Mouse (Mus musculus): Measurements from ENCODE around the gene Depdc5. TPM values are rescaled to one million over a fixed set of nuclear protein-coding genes. Genes with fewer than 3 reads are reported as not detected.

Depdc5 gene
- polyA plus RNA-seq, 1 experiment, result 0.17 TPM

GRCm38 (mm10) chr5:33043397-33043796, 179.9 kb downstream of the Depdc5 start:
- H3K4me1 ChIP-seq (ENCODE audit: control insufficient read depth), result peaks cover 5% of the 10 kb centered on the region
- H3K27me3 ChIP-seq (ENCODE audit: control insufficient read depth), result 0 out of 2 replicates have a peak, but pooled peaks cover 3% of the 10 kb centered on the region
- peaks cover 6% of the 10 kb centered on the region for H3K9me3 ChIP-seq (ENCODE audit: control insufficient read depth, low read length)
- TF ChIP-seq GATA1 (IDR thresholded peaks at IDR 0.05; ENCODE audit: low read length), result no peak
- TF ChIP-seq TAL1 (IDR thresholded peaks at IDR 0.05; ENCODE audit: low read length), result no peak
- H3K36me3 ChIP-seq (ENCODE audit: control insufficient read depth), result no peaks in the 10 kb centered on the region
- H3K4me3 ChIP-seq (replicated peaks), result no peak overlapping the region

Other genes starting within 250 kb of the Depdc5 start
- 0.07 and 0.11 TPM in 2 replicates for gene Pisd, start 78.1 kb upstream of the Depdc5 start, polyA plus RNA-seq (2012)
- 0.06 TPM in 1 of 2 replicates, not detected in the other for gene Gm20671, start 36.6 kb upstream of the Depdc5 start, polyA plus RNA-seq (2012)
- 0.12 and 0.75 TPM in 2 replicates for gene Prr14l, start 9.4 kb upstream of the Depdc5 start, polyA plus RNA-seq (2012)
- gene Ywhah, start 155.1 kb downstream of the Depdc5 start, polyA plus RNA-seq (2012), result 15.9 and 17.6 TPM in 2 replicates
- gene Slc5a1, start 240.5 kb downstream of the Depdc5 start, polyA plus RNA-seq (2012), result not detected in 2 replicates

Measured in erythroblast, embryonic 14.5 days (primary cell).